Mouse (Mus musculus) left cerebral cortex, postnatal 10 days (tissue): Measurements from ENCODE around the gene Rag1. TPM values are rescaled to one million over a fixed set of nuclear protein-coding genes. Genes with fewer than 3 reads are reported as not detected.

ENCODE experiments used
- DNase-seq, 2 experiments: peaks; one replicate each; pipeline ENCODE4 v3.0.0; 2021 to 2022; ENCODE audit warnings: low spot score in 2 of 2, mixed read lengths in 1 of 2; ENCODE audit errors: extremely low spot score in 1 of 2
- intact Hi-C: fragments of 180-260 bp; cut with DNase I; formaldehyde crosslinking; loops from one replicate; pipeline ENCODE4 v1.15.1; 2025
- total RNA-seq, 2 experiments: library from RNA; stranded (reverse); gene quantifications; 2 replicates each; pipeline ENCODE4 v1.2.3; 2021

Rag1 gene
- total RNA-seq, 2 experiments from 2014 or later: 0.34 to 0.51 TPM

GRCm38 (mm10) chr2:101598190-101599181 lies 50.8 kb downstream of the Rag1 start:
- intact Hi-C loops: loop anchor here (2.0 kb wide), 1 partner anchor 54 kb away; no protein-coding TSS in a partner anchor
- DNase-seq: no peak

GRCm38 (mm10) chr2:101597186-101597585 lies 52.1 kb downstream of the Rag1 start:
- DNase-seq: no peak
- intact Hi-C loops: no loop called here

- intact Hi-C loops: no loop called here
- no peak for DNase-seq
Observed at GRCm38 (mm10) chr2:101594681-101595080, 54.6 kb downstream of the Rag1 start.

- DNase-seq: no peak
- intact Hi-C loops: no loop called here
Observed at GRCm38 (mm10) chr2:101592886-101593285, 56.4 kb downstream of the Rag1 start.

GRCm38 (mm10) chr2:101592023-101592841 lies 57.1 kb downstream of the Rag1 start:
- no peak for DNase-seq
- intact Hi-C loops: no loop called here

GRCm38 (mm10) chr2:101591356-101591755 lies 57.9 kb downstream of the Rag1 start:
- no peak for DNase-seq
- intact Hi-C loops: no loop called here

Other genes starting within 250 kb of the Rag1 start
- not detected for gene Rag2, start 24.8 kb downstream of the Rag1 start, total RNA-seq
- 10 to 100 TPM; 24.7 to 27.9 TPM for gene B230118H07Rik, start within 50 bp of the Rag1 start, total RNA-seq
- 10 to 100 TPM in 1 of 2 experiments, 1 to 10 TPM in 1; 8.9 to 10.3 TPM for gene Traf6, start 28.9 kb upstream of the Rag1 start, total RNA-seq
- 1 to 10 TPM; 2.3 to 4.5 TPM for gene Prr5l, start 233.5 kb upstream of the Rag1 start, total RNA-seq
- gene Commd9, start 236.7 kb upstream of the Rag1 start, total RNA-seq: 10 to 100 TPM; 41.3 to 42.2 TPM